In the genomic region with DNA sequence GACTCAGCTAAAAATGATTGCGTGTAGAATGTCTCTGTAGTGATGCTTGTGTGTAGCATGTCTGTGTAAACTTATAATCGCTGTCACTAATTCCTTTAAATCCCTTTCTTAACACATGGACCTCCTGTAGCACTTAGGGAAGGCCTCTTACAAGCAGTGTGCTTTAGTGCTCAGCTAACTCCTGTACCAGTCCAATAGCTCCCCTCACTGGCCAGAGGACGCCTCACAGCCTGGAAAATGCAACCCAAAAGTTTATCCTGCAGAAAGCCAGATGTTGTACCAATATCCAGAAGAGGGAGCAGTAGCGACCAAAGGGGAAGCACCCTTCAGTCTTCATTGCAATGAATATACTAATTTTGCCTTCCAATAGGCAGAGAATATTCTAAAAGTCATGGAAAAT, we compare ENCODE assay signal across 9 mouse cellular contexts. TPM values are rescaled to one million over a fixed set of nuclear protein-coding genes. Genes with fewer than 3 reads are reported as not detected.
DNase-seq lines count a peak whose midpoint lies in the region; ATAC-seq and TF ChIP-seq lines count a peak whose summit lies in the region.
"Had no signal": no experiment of that assay in that cellular context is flagged by ENCODE, and none has a peak within 500 bp of the region (broad histone marks: within the 10 kb centered on the region; RNA-seq: fewer than 3 reads in every experiment).

No protein-coding gene starts in this region.

- intact Hi-C loops in gastrocnemius, adult 2 months (cut with DNase I) = loop anchor here (5.0 kb wide), 1 partner anchor 146 kb away; no protein-coding TSS in a partner anchor

- ATAC-seq in heart, embryonic 12.5 days (ENCODE audit: insufficient number of reproducible peaks, low FRiP score) = no peak
- ATAC-seq in megakaryocyte progenitor cell, adult 5-6 weeks (replicated peaks; ENCODE audit: poor library complexity) = peak; percentile 78
- ATAC-seq in monocyte, adult 5-6 weeks (replicated peaks; ENCODE audit: insufficient number of reproducible peaks, low FRiP score, low TSS enrichment, poor library complexity, severe bottlenecking) = no peak

- peak; percentile 79 for TF ChIP-seq CTCF in gastrocnemius, adult 2 months (IDR thresholded peaks at IDR 0.05)

- peaks cover 6% of the 10 kb centered on the region; the same call in 1 of the 2 replicates for H3K27me3 ChIP-seq in heart, embryonic 12.5 days (replicated peaks)
- H3K27me3 ChIP-seq: liver, embryonic 15.5 days had no signal

- no peak overlapping the region for H3K9ac ChIP-seq in heart, embryonic 12.5 days
- H3K9ac ChIP-seq: liver, embryonic 15.5 days had no signal

- no peaks in the 10 kb centered on the region for H3K4me1 ChIP-seq in heart, embryonic 12.5 days (replicated peaks)
- H3K4me1 ChIP-seq: liver, embryonic 15.5 days had no signal

- no peak overlapping the region for H3K4me3 ChIP-seq in heart, embryonic 12.5 days
- no peak overlapping the region for H3K4me3 ChIP-seq in gastrocnemius, adult 2 months
- H3K4me3 ChIP-seq: liver, embryonic 15.5 days had no signal

- WGBS in heart, embryonic 12.5 days = 81% methylated on average over 4 of the region's 4 CpGs

- no peak overlapping the region for H3K4me2 ChIP-seq in heart, embryonic 12.5 days
- H3K4me2 ChIP-seq: liver, embryonic 15.5 days had no signal

- H3K9me3 ChIP-seq in heart, embryonic 12.5 days (replicated peaks) = no peaks in the 10 kb centered on the region
- H3K9me3 ChIP-seq: liver, embryonic 15.5 days had no signal

- H3K27ac ChIP-seq in heart, embryonic 12.5 days (ENCODE audit: poor library complexity, severe bottlenecking) = no peak overlapping the region
- no peak overlapping the region for H3K27ac ChIP-seq in gastrocnemius, adult 2 months
- H3K27ac ChIP-seq: liver, embryonic 15.5 days had no signal

- peaks cover 62% of the 10 kb centered on the region for H3K36me3 ChIP-seq in heart, embryonic 12.5 days

- peak; percentile 88 for DNase-seq in heart, adult 11 months
- peak; percentile 37 to 39 for DNase-seq in B cell, adult 2 months
- peak; percentile 20 to 28 for DNase-seq in adrenal gland, adult 18-20 months (ENCODE audit: low spot score in 2 of 2)
- DNase-seq in gastrocnemius, adult 2 months = peak; percentile 64
- peak; percentile 23 to 65 for DNase-seq in layer of hippocampus, adult 18-20 months (ENCODE audit: low spot score in 2 of 2)

RNA-seq across cellular contexts. Expression of a gene that starts 30.8 kb away (rescaled TPM):
- 173 and 177 TPM in 2 replicates for polyA plus RNA-seq in heart, embryonic 12.5 days (2016; fragmentation: Nextera tagmentation; extraction: Ambion mirVana)
- total RNA-seq in adrenal gland, adult 18-20 months (2021) = 100 to 1,000 TPM; 105 to 114 TPM
- total RNA-seq in gastrocnemius, adult 2 months (2021) = 100 to 1,000 TPM; 133 to 142 TPM
- 10 to 100 TPM; 93.1 to 98.4 TPM for total RNA-seq in layer of hippocampus, adult 18-20 months (2021)
- 135 and 136 TPM in 2 replicates for total RNA-seq in megakaryocyte progenitor cell, adult 5-6 weeks (2015)
- total RNA-seq in megakaryocyte progenitor cell, adult 5-6 weeks (2017) = 179 and 183 TPM in 2 replicates
- 83.6 to 87.3 TPM (median 86.3 TPM) in 3 replicates for total RNA-seq in monocyte, adult 5-6 weeks (2017)

RNA-seq across cellular contexts. Expression of a gene that starts 57.6 kb away (rescaled TPM):
- 15.1 and 16.8 TPM in 2 replicates for polyA plus RNA-seq in heart, embryonic 12.5 days (2016; fragmentation: Nextera tagmentation; extraction: Ambion mirVana)
- total RNA-seq in adrenal gland, adult 18-20 months (2021) = 1 to 10 TPM; 6.2 to 9.1 TPM
- 1 to 10 TPM; 5.0 to 6.2 TPM for total RNA-seq in gastrocnemius, adult 2 months (2021)
- 1 to 10 TPM; 2.9 to 3.4 TPM for total RNA-seq in layer of hippocampus, adult 18-20 months (2021)
- total RNA-seq in megakaryocyte progenitor cell, adult 5-6 weeks (2015) = 13.1 and 16.8 TPM in 2 replicates
- 11.8 and 16.3 TPM in 2 replicates for total RNA-seq in megakaryocyte progenitor cell, adult 5-6 weeks (2017)
- total RNA-seq in monocyte, adult 5-6 weeks (2017) = 18.2 to 26.9 TPM (median 23.7 TPM) in 3 replicates

Comparison
In these comparisons a context has a peak if more than half of its experiments do, and no peak if none do; other contexts are left out.
1. DNase-seq: peak in every context shown above with its lines; median percentile 88 in heart, adult 11 months; 64 in gastrocnemius, adult 2 months; 44 in layer of hippocampus, adult 18-20 months; 38 in B cell, adult 2 months; 24 in adrenal gland, adult 18-20 months.